Mouse (Mus musculus): Measurements from ENCODE around the gene Fsd2. TPM values are rescaled to one million over a fixed set of nuclear protein-coding genes. Genes with fewer than 3 reads are reported as not detected.

The Fsd2 gene
- polyA plus RNA-seq, 1 experiment from 2014 or later = 0.04 TPM

DNA sequence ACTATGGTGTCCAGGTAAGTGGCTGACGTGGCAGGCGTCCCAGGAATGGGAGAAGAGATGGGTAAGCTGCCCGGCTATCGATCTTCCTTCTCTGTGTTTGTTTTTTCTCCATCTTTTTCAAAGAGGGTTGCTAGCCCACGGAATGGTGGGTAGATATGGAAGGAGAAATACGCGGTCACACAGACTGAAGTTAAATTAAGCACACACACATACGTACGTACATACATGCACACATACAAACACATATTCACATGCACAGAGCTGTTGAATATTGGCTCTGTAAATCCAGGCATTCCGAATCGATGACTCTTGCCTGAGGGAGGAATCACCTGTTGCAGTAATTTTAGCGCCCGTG, 43.1 kb downstream of the Fsd2 start:
- no peak for DNase-seq (ENCODE audit: low spot score)
- peaks cover 5% of the 10 kb centered on the region; the same call in 1 of the 2 replicates for H3K4me1 ChIP-seq (ENCODE audit: control insufficient read depth, insufficient read depth, low read length)
- no peaks in the 10 kb centered on the region for H3K9me3 ChIP-seq (ENCODE audit: control insufficient read depth, low read length)
- no peaks in the 10 kb centered on the region for H3K27me3 ChIP-seq (ENCODE audit: control insufficient read depth, insufficient read depth, low read length)
- H3K27ac ChIP-seq (replicated peaks; ENCODE audit: low read depth, low read length) = no peak overlapping the region; the same call in 1 of the 2 replicates
- WGBS = 13% methylated on average over 13 of the region's 13 CpGs
- ATAC-seq (ENCODE audit: insufficient number of reproducible peaks, low FRiP score, low TSS enrichment, low read depth) = no peak
- H3K4me2 ChIP-seq (ENCODE audit: low read depth, severe bottlenecking) = peak overlapping the region; percentile 63
- H3K36me3 ChIP-seq (ENCODE audit: control insufficient read depth, insufficient read depth, low read length) = peaks cover 2% of the 10 kb centered on the region; the same call in 1 of the 2 replicates
- H3K4me3 ChIP-seq (ENCODE audit: low read depth, low read length) = peak overlapping the region; percentile 68
- H3K9ac ChIP-seq (ENCODE audit: low read length) = peak overlapping the region; percentile 85

DNA sequence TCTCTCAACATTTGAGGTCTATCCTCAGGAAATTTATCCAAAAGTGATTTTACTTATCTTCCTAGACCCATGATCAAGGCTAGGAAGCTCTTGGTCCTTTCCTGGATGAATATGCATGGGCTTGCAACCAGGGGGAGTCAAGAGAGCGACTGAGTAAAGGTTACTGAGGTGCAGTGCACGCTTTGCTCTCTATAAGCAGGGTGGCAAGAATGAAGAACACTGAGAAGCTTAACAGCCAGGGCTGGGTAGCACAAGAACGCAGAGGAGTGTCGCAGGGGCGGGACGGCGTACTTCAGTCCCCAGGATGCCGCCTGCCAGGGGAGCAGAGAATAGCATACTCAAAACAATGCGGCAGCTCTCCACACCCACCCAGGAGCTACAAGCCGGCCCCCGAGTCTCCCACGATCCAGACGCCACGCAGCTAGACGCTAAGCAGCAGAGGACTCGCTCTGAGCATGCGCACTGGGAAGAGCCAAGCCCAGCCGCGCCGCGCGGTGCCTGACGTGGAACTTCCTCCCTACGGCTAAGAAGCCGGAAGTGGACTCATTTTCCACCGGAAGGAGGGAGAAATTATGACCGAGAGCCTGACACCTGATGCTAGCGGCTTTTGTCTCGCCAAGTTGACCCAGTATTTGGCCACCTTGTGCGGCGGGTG, 43.6 kb downstream of the Fsd2 start:
- peaks cover 5% of the 10 kb centered on the region; the same call in 1 of the 2 replicates for H3K4me1 ChIP-seq (ENCODE audit: control insufficient read depth, insufficient read depth, low read length)
- H3K27ac ChIP-seq (replicated peaks; ENCODE audit: low read depth, low read length) = peak overlapping the region; percentile 87
- no peaks in the 10 kb centered on the region for H3K9me3 ChIP-seq (ENCODE audit: control insufficient read depth, low read length)
- H3K9ac ChIP-seq (ENCODE audit: low read length) = peak overlapping the region; percentile 85
- under 1% methylated on average over 31 of the region's 31 CpGs for WGBS
- H3K27me3 ChIP-seq (ENCODE audit: control insufficient read depth, insufficient read depth, low read length) = no peaks in the 10 kb centered on the region
- ATAC-seq (ENCODE audit: insufficient number of reproducible peaks, low FRiP score, low TSS enrichment, low read depth) = peak; percentile 96
- peak overlapping the region; percentile 68 for H3K4me3 ChIP-seq (ENCODE audit: low read depth, low read length)
- DNase-seq (ENCODE audit: low spot score) = peak; percentile 97
- H3K36me3 ChIP-seq (ENCODE audit: control insufficient read depth, insufficient read depth, low read length) = peaks cover 2% of the 10 kb centered on the region; the same call in 1 of the 2 replicates
- peak overlapping the region; percentile 63 for H3K4me2 ChIP-seq (ENCODE audit: low read depth, severe bottlenecking)

DNA sequence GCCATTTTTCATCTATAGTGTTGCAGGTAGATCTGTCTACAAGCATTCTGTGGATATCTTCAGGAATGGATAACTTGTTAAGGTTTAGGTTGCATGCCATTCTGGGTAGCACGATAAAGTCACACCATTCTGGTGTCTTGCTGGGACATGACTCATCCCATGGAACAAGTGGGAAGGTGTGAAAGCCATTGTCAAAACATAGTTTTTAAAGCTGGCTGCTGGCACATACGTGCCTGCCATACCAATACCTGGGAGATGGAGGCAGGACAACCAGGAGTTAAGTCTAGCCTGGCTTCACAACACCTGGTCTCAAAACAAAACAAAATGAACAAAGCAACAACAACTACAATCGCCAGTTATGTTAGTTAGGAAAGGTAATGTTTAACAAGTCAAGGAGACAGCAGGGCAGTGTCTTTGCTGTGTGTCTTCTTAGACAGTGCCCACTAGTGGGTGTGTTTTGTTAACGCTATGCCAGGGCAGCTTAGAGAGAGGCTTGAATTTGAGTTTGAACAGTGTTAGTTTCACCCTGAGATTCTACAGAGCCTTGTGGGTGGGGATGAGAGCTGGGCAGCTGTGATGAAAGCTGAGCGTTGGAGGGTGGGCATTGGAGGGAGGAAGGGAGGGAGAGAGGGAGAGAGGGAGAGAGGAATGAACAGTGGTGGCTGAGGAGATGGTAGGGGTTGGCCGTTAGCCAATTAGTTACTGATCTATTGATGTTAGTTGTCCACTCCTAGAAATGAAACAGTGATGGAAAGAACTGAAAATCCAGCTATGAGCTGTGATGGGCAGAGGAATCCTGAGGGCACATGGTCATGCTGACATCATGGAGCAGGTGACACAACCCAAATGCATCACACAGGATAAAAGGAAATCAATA, 50.4 kb downstream of the Fsd2 start:
- Histone ChIP-seq H3K4me3 (ENCODE audit: low read depth, low read length) (no peak overlapping the region), H3K4me2 (ENCODE audit: low read depth, severe bottlenecking) (no peak overlapping the region), H3K36me3 (ENCODE audit: control insufficient read depth, insufficient read depth, low read length) (no peaks in the 10 kb centered on the region), H3K4me1 (ENCODE audit: control insufficient read depth, insufficient read depth, low read length) (no peaks in the 10 kb centered on the region), H3K9ac (ENCODE audit: low read length) (no peak overlapping the region), H3K9me3 (ENCODE audit: control insufficient read depth, low read length) (no peaks in the 10 kb centered on the region), H3K27me3 (ENCODE audit: control insufficient read depth, insufficient read depth, low read length) (no peaks in the 10 kb centered on the region), H3K27ac (replicated peaks; ENCODE audit: low read depth, low read length) (no peak overlapping the region)
- ATAC-seq (ENCODE audit: insufficient number of reproducible peaks, low FRiP score, low TSS enrichment, low read depth) (no peak), DNase-seq (ENCODE audit: low spot score) (no peak)
- WGBS = 71% methylated on average over 6 of the region's 6 CpGs

DNA sequence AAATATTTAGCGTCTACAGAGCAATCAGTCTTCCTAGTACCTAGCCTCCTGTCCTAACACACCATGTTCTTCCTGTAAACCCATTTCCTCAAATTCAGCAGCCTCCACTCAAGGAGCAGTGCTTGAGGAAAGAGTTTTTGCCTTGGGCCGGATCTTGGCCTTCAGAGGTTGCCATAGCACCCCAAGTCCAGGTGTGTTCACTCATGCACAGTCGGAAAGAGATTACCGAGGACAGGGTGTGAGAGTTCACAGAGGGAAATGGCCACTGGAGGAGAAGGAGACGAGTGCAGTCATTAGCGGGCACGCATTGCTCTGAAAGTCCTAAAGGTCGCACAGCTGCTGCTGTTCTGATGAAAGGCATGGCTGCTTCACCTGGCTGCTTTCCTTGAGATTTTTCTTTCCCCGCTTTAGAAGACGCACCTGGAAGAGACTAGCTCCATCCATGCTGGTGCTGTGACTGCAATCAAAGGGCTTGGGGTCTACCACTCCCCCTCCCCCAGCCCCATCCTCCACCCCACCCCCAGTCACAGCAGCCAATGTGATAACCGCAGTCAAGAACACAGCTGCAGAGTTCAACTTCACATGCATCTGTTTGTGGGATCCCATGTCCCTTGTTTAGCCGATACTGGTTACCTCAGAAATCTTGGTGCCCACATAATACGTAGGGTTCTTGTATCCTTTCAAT, 51.7 kb downstream of the Fsd2 start:
- 55% methylated on average over 13 of the region's 13 CpGs for WGBS

DNA sequence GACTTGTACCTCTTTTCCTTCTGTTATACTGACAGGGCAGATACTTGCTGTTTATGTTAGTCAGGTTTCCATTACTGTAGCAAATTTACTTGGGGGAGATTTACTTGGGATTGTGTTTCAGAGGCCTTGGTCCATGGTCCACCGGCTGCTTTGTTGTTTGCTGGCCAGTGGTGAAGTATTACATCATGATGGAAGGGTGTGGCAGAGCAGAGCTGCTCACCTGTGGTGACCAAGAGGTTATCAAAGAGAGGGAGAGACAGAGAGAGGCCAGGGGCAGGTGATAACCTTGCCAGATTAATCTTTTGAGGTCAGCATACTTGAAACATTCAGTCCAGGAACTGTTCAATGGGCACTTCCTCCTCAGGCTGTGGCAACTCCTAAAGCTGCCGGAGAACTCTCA, 65.7 kb downstream of the Fsd2 start:
- ATAC-seq (ENCODE audit: insufficient number of reproducible peaks, low FRiP score, low TSS enrichment, low read depth) = no peak
- Histone ChIP-seq H3K27ac (replicated peaks; ENCODE audit: low read depth, low read length) (no peak overlapping the region), H3K4me1 (ENCODE audit: control insufficient read depth, insufficient read depth, low read length) (no peaks in the 10 kb centered on the region), H3K36me3 (ENCODE audit: control insufficient read depth, insufficient read depth, low read length) (no peaks in the 10 kb centered on the region), H3K9ac (ENCODE audit: low read length) (no peak overlapping the region), H3K27me3 (ENCODE audit: control insufficient read depth, insufficient read depth, low read length) (no peaks in the 10 kb centered on the region; the same call in 1 of the 2 replicates), H3K4me2 (ENCODE audit: low read depth, severe bottlenecking) (no peak overlapping the region), H3K4me3 (ENCODE audit: low read depth, low read length) (no peak overlapping the region), H3K9me3 (ENCODE audit: control insufficient read depth, low read length) (no peaks in the 10 kb centered on the region)
- WGBS = 88% methylated on average over 2 of the region's 2 CpGs
- no peak for DNase-seq (ENCODE audit: low spot score)

More for the DNA sequence above, 51.7 kb downstream of the Fsd2 start:
- Histone ChIP-seq H3K4me1 (ENCODE audit: control insufficient read depth, insufficient read depth, low read length) (no peaks in the 10 kb centered on the region), H3K27me3 (ENCODE audit: control insufficient read depth, insufficient read depth, low read length) (no peaks in the 10 kb centered on the region), H3K27ac (replicated peaks; ENCODE audit: low read depth, low read length) (no peak overlapping the region), H3K4me2 (ENCODE audit: low read depth, severe bottlenecking) (no peak overlapping the region), H3K9me3 (ENCODE audit: control insufficient read depth, low read length) (no peaks in the 10 kb centered on the region), H3K36me3 (ENCODE audit: control insufficient read depth, insufficient read depth, low read length) (no peaks in the 10 kb centered on the region), H3K9ac (ENCODE audit: low read length) (no peak overlapping the region), H3K4me3 (ENCODE audit: low read depth, low read length) (no peak overlapping the region)
- ATAC-seq (ENCODE audit: insufficient number of reproducible peaks, low FRiP score, low TSS enrichment, low read depth) = no peak
- DNase-seq (ENCODE audit: low spot score) = no peak

DNA sequence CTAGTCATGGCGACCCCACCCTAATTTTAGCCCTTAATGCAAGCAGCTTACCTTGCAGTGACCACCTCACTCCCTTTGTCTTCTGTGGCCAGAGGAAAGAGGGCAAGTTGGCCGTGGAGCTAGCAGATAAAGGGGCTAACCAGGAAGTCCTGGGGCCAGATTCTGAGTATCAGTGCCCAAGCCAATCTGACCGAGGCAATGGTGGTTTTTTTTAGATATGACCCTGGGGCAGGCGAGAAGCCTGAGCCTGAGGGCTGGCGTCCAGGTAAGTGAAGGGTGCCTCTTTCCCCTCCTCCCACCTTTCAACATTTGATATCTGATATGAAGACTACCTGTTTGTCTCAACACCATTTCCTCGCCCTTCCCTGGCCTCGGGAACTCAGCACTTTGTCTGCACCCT, 68.6 kb downstream of the Fsd2 start, which contains the start of gene BC048679:
TSS of gene BC048679 (minus strand) at position 101 of the 400 bp plus-strand sequence.
- Histone ChIP-seq H3K9ac (ENCODE audit: low read length) (no peak within 1 kb of the TSS), H3K4me3 (ENCODE audit: low read depth, low read length) (no peak within 1 kb of the TSS), H3K4me1 (ENCODE audit: control insufficient read depth, insufficient read depth, low read length) (no peaks in the 10 kb centered on the region), H3K4me2 (ENCODE audit: low read depth, severe bottlenecking) (no peak within 1 kb of the TSS), H3K27ac (replicated peaks; ENCODE audit: low read depth, low read length) (no peak within 1 kb of the TSS), H3K36me3 (ENCODE audit: control insufficient read depth, insufficient read depth, low read length) (no peaks in the 10 kb centered on the region), H3K9me3 (ENCODE audit: control insufficient read depth, low read length) (no peaks in the 10 kb centered on the region), H3K27me3 (ENCODE audit: control insufficient read depth, insufficient read depth, low read length) (peaks cover 8% of the 10 kb centered on the region)
- 80% methylated on average over 7 of the region's 7 CpGs for WGBS
- DNase-seq (ENCODE audit: low spot score) (no peak), ATAC-seq (ENCODE audit: insufficient number of reproducible peaks, low FRiP score, low TSS enrichment, low read depth) (no peak)

DNA sequence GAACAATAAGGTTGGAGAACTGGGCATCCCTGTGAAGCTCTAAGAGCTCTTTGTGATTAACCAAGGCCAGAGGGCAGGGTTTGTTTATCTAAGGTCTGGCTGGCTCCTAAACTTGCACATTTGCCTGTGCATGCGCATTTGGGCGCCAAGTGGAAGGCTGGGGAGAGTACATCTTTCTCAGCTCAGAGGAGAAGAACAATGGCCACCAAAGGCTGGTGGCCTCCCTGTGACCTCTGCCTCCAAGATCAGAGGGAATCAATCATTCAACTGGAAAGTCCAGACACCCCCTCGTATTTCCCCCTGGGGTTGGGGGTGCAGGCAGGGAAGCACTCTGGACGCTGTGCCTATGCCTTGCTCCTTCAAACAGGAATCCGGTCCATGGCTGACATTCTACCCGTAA, 69.6 kb downstream of the Fsd2 start:
- DNase-seq (ENCODE audit: low spot score) (no peak), ATAC-seq (ENCODE audit: insufficient number of reproducible peaks, low FRiP score, low TSS enrichment, low read depth) (no peak)
- no peaks in the 10 kb centered on the region for H3K36me3 ChIP-seq (ENCODE audit: control insufficient read depth, insufficient read depth, low read length)
- H3K27ac ChIP-seq (replicated peaks; ENCODE audit: low read depth, low read length) = no peak overlapping the region
- H3K27me3 ChIP-seq (ENCODE audit: control insufficient read depth, insufficient read depth, low read length) = peaks cover 11% of the 10 kb centered on the region
- H3K4me1 ChIP-seq (ENCODE audit: control insufficient read depth, insufficient read depth, low read length) = no peaks in the 10 kb centered on the region
- H3K9me3 ChIP-seq (ENCODE audit: control insufficient read depth, low read length) = no peaks in the 10 kb centered on the region
- H3K9ac ChIP-seq (ENCODE audit: low read length) = no peak overlapping the region
- 40% methylated on average over 6 of the region's 6 CpGs for WGBS
- H3K4me2 ChIP-seq (ENCODE audit: low read depth, severe bottlenecking) = no peak overlapping the region
- H3K4me3 ChIP-seq (ENCODE audit: low read depth, low read length) = no peak overlapping the region

DNA sequence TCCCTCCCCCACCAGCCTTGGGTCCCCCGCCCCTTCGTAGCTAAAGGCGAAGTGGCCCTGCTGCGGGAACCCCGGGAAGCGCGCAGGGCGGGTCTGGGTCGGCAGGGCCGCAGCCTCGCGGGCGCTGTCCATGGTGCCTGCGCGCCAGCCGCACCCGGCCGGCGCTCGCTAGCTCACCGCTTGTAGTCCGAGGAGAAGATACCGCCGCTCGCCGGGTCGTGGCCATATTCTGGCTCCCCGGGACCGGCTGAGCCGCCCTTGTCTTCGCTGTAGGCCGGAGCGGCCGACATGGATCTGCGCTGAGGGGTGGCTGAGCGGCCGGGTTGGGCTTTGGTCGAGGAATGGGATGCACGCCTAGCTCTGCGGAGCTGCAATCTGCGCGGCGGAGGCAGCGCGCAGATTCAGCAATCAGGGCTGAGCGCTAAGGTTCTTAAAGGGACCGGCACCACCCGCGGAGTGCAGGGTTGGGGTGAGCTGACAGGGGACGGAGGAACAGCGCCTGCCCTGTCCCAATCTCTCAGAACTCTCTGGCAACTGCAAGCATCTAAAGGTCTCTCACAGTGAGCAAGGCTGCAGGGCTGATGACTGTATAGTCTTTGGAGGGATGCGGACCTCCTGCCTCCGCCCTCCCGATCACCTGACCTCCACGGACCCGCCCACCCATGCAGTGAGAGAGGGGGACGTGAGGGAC, 73.3 kb downstream of the Fsd2 start, which contains the start of gene Ap3b2:
TSS of gene Ap3b2 (minus strand) at position 595 of the 691 bp plus-strand sequence.
- Histone ChIP-seq H3K36me3 (ENCODE audit: control insufficient read depth, insufficient read depth, low read length) (no peaks in the 10 kb centered on the region), H3K4me2 (ENCODE audit: low read depth, severe bottlenecking) (peak within 1 kb of the TSS; percentile 92), H3K27me3 (ENCODE audit: control insufficient read depth, insufficient read depth, low read length) (peaks cover 11% of the 10 kb centered on the region), H3K4me3 (ENCODE audit: low read depth, low read length) (peak within 1 kb of the TSS; percentile 47), H3K27ac (replicated peaks; ENCODE audit: low read depth, low read length) (no peak within 1 kb of the TSS), H3K9ac (ENCODE audit: low read length) (peak within 1 kb of the TSS; percentile 17; the same call in 1 of the 2 replicates), H3K9me3 (ENCODE audit: control insufficient read depth, low read length) (no peaks in the 10 kb centered on the region), H3K4me1 (ENCODE audit: control insufficient read depth, insufficient read depth, low read length) (no peaks in the 10 kb centered on the region)
- DNase-seq (ENCODE audit: low spot score) (peak; percentile 84), ATAC-seq (ENCODE audit: insufficient number of reproducible peaks, low FRiP score, low TSS enrichment, low read depth) (peak; percentile 51; the same call in 1 of the 2 replicates)
- under 1% methylated on average over 57 of the region's 57 CpGs for WGBS
